Mouse (Mus musculus): ENCODE results near the gene Adamts1. TPM values are rescaled to one million over a fixed set of nuclear protein-coding genes. Genes with fewer than 3 reads are reported as not detected.

Adamts1 gene
- polyA plus RNA-seq (2015; fragmentation: Nextera tagmentation; extraction: Ambion mirVana) = 35.1 and 37.2 TPM in 2 replicates

DNA sequence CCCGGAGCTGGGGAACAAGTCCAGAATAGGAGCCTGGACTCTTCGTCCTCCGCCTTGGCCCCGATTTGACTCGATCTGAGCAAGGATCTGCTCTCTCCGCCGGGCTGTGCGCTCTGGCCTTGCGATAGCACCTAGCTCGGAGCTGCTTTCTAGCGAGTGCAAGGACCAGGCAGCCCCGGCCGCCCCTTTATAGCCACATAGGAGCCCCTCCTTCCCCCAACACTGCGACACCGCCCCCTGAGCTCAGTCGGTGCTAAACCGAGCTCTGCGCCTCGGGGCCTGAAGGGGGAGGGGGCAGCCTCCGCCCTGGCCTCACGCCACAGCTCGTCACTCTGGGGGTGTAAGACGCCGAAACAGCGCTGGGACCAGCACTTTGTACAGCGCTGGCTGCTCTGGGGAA, at the start of gene Adamts1:
Gene Adamts1, minus strand, starts transcription at position 160 of the 400 bp plus-strand sequence.
- ATAC-seq (ENCODE audit: insufficient read depth, low FRiP score) = peak; percentile 87
- H3K4me2 ChIP-seq (ENCODE audit: low read depth, low read length) = peak within 1 kb of the TSS; percentile 84
- H3K4me1 ChIP-seq (ENCODE audit: control insufficient read depth, insufficient read depth, low read length) = peaks cover 8% of the 10 kb centered on the region
- H3K4me3 ChIP-seq (replicated peaks; ENCODE audit: low read length) = peak within 1 kb of the TSS; percentile 72
- peak within 1 kb of the TSS; percentile 98 for H3K27ac ChIP-seq (ENCODE audit: low read length)
- WGBS = under 1% methylated on average over 26 of the region's 26 CpGs
- H3K27me3 ChIP-seq (ENCODE audit: control insufficient read depth, insufficient read depth, low read length) = no peaks in the 10 kb centered on the region
- peaks cover 15% of the 10 kb centered on the region for H3K36me3 ChIP-seq (ENCODE audit: control insufficient read depth, insufficient read depth, low read length)
- no peaks in the 10 kb centered on the region for H3K9me3 ChIP-seq (replicated peaks; ENCODE audit: control insufficient read depth, low read length)
- H3K9ac ChIP-seq (ENCODE audit: low read length) = peak within 1 kb of the TSS; percentile 80

DNA sequence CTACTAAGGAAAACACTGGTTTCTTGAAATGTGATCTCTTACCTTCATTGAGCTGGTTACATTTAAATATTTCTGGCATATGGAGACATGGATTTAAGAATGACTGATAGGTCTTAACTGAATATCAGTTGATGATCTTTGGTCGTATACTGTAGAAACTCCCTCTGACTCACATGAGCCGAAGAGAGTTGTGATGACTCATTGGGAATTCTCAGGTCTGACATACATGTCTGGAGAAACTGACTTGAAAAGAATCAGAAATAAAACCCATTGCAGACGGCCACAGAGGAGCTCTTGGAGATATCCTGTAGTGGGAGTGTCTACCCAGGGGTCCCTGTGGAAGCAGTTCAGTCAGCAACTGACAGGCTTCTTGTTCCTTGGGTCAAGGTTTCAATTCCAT, 24.2 kb upstream of the Adamts1 start:
- Histone ChIP-seq H3K9me3 (replicated peaks; ENCODE audit: control insufficient read depth, low read length) (no peaks in the 10 kb centered on the region), H3K36me3 (ENCODE audit: control insufficient read depth, insufficient read depth, low read length) (no peaks in the 10 kb centered on the region), H3K9ac (ENCODE audit: low read length) (no peak overlapping the region), H3K27me3 (ENCODE audit: control insufficient read depth, insufficient read depth, low read length) (no peaks in the 10 kb centered on the region), H3K4me2 (ENCODE audit: low read depth, low read length) (no peak overlapping the region), H3K27ac (ENCODE audit: low read length) (no peak overlapping the region), H3K4me3 (replicated peaks; ENCODE audit: low read length) (no peak overlapping the region), H3K4me1 (ENCODE audit: control insufficient read depth, insufficient read depth, low read length) (no peaks in the 10 kb centered on the region)
- ATAC-seq (ENCODE audit: insufficient read depth, low FRiP score) = no peak
- WGBS = 69% methylated on average over 3 of the region's 3 CpGs

DNA sequence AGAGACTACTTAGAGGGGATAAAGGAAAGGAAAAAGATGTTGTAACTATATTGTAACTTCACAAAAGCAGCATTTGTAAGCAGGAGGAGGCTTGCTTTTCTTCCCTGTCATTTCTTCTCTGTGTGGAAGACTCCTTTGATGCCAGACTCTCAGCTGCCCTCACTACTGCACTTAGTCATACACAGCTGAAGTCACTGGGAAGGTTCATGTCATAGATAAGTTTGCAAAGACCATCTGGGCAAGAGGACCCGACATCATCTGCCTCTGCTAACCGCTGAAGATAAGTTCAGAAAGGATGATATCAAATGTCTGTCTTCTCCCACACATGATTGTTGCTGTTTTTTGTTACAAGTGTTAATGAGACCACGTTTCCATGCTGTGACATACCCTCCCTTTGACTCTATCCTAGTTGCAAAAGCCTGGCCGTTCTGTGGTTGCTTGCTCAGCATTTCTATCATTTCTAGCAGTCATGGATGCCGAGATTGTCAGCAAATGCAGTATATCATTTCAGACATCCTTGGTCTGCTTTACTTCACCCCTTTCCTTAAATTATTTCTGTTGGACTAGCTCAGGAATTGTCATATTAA, 19.5 kb upstream of the Adamts1 start:
- no peak overlapping the region for H3K9ac ChIP-seq (ENCODE audit: low read length)
- no peak for ATAC-seq (ENCODE audit: insufficient read depth, low FRiP score)
- H3K27ac ChIP-seq (ENCODE audit: low read length) = no peak overlapping the region
- WGBS = 58% methylated on average over 5 of the region's 5 CpGs
- no peak overlapping the region for H3K4me3 ChIP-seq (replicated peaks; ENCODE audit: low read length)
- H3K9me3 ChIP-seq (replicated peaks; ENCODE audit: control insufficient read depth, low read length) = no peaks in the 10 kb centered on the region
- H3K4me1 ChIP-seq (ENCODE audit: control insufficient read depth, insufficient read depth, low read length) = no peaks in the 10 kb centered on the region
- H3K4me2 ChIP-seq (ENCODE audit: low read depth, low read length) = no peak overlapping the region
- H3K27me3 ChIP-seq (ENCODE audit: control insufficient read depth, insufficient read depth, low read length) = no peaks in the 10 kb centered on the region
- H3K36me3 ChIP-seq (ENCODE audit: control insufficient read depth, insufficient read depth, low read length) = no peaks in the 10 kb centered on the region

DNA sequence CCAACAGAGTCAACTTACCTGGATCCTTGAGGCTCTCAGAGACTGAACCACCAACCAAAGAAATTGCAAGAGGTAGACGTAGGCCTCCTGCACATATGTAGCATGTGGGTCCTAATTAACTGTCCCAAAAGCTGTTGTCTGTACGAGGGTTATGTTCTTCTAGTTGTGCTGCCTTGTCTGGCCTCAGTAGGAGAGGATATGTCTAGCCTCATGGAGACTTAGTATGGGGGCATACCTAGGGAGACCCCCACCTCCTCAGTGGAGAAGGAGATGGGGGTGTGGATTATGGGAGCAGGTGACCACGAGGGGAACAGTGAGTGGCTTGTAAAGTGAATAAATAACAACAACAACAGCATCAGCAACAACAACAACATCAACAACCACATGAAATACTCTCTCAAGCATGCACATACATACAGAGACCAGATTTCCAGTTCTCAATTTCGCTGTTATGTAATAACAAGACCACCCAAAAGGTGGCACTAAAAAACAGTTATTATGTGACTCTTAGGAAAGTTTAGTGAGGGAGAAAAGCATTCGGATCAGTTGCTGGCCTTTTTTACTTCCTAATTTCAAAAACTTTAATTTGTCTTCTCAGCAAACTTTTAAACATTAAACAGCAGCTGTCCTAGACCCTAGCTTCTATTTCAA, 17.0 kb upstream of the Adamts1 start:
- no peaks in the 10 kb centered on the region for H3K36me3 ChIP-seq (ENCODE audit: control insufficient read depth, insufficient read depth, low read length)
- H3K27me3 ChIP-seq (ENCODE audit: control insufficient read depth, insufficient read depth, low read length) = no peaks in the 10 kb centered on the region
- WGBS = 55% methylated on average over 5 of the region's 5 CpGs
- no peak overlapping the region for H3K9ac ChIP-seq (ENCODE audit: low read length)
- ATAC-seq (ENCODE audit: insufficient read depth, low FRiP score) = no peak
- H3K4me2 ChIP-seq (ENCODE audit: low read depth, low read length) = no peak overlapping the region
- H3K4me3 ChIP-seq (replicated peaks; ENCODE audit: low read length) = no peak overlapping the region
- no peaks in the 10 kb centered on the region for H3K4me1 ChIP-seq (ENCODE audit: control insufficient read depth, insufficient read depth, low read length)
- no peaks in the 10 kb centered on the region for H3K9me3 ChIP-seq (replicated peaks; ENCODE audit: control insufficient read depth, low read length)
- no peak overlapping the region for H3K27ac ChIP-seq (ENCODE audit: low read length)

DNA sequence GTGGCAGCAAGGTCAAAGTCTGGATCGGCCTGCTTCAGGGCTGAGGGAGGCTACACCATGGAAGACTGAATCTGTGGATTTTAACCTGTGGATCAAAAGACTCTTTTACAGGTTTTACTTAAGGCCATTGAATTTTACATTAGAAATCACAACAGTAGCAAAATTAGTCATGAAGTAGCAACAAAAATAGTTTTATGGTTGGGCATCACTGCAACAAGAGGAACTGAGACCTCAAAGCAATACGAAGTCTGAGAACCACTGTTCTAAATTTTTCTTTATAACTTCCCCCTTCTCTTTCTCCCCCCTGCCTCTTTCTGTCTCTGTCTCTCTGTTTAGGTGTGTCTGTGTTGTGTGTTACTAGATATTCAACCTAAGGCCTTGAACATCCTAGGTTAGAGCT, 11.2 kb upstream of the Adamts1 start:
- no peak for ATAC-seq (ENCODE audit: insufficient read depth, low FRiP score)

DNA sequence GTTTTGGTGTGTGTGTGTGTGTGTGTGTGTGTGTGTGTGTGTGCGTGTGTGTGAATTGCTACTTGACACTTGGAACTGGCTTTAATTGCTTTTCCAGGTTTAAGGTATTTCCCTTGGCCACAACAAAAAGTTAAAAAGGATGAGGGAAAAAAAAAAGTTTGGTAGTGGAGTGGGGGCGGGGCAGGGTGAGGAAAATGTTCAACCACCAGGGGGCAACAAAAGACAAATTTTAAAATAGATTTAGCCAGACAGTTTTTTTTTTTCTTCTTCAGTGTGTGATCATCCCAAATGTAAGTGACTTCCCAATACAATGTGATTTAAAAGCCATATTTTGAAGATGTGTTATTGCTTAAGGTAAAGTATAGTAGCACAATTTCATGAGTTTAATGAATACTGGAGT, 4.7 kb upstream of the Adamts1 start:
- no peaks in the 10 kb centered on the region for H3K9me3 ChIP-seq (replicated peaks; ENCODE audit: control insufficient read depth, low read length)

More for the DNA sequence above, 11.2 kb upstream of the Adamts1 start:
- Histone ChIP-seq H3K9ac (ENCODE audit: low read length) (no peak overlapping the region), H3K4me1 (ENCODE audit: control insufficient read depth, insufficient read depth, low read length) (no peaks in the 10 kb centered on the region), H3K27ac (ENCODE audit: low read length) (no peak overlapping the region), H3K36me3 (ENCODE audit: control insufficient read depth, insufficient read depth, low read length) (no peaks in the 10 kb centered on the region), H3K4me2 (ENCODE audit: low read depth, low read length) (no peak overlapping the region), H3K4me3 (replicated peaks; ENCODE audit: low read length) (no peak overlapping the region), H3K9me3 (replicated peaks; ENCODE audit: control insufficient read depth, low read length) (no peaks in the 10 kb centered on the region), H3K27me3 (ENCODE audit: control insufficient read depth, insufficient read depth, low read length) (no peaks in the 10 kb centered on the region)
- 88% methylated on average over 2 of the region's 2 CpGs for WGBS

DNA sequence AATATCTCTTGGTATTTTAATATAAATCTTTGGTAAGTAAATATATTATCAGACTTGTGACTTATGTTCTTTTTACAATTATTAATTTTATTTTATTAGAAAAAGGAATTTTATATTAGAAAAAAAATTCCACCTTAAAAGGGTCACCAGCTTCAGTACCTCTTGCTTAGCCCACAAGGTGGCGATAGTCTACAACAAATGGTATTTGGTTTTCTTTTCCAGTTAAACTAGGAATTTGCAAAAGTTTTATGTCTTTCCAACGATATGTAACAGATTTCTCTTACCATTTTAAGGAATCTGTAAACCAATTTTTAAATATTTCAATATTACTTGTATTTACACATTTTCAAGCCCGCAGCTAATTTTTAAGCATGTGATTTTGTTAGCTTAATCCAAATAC, 4.2 kb upstream of the Adamts1 start:
- Histone ChIP-seq H3K9me3 (replicated peaks; ENCODE audit: control insufficient read depth, low read length) (no peaks in the 10 kb centered on the region), H3K4me1 (ENCODE audit: control insufficient read depth, insufficient read depth, low read length) (no peaks in the 10 kb centered on the region), H3K36me3 (ENCODE audit: control insufficient read depth, insufficient read depth, low read length) (no peaks in the 10 kb centered on the region), H3K4me3 (replicated peaks; ENCODE audit: low read length) (no peak overlapping the region), H3K4me2 (ENCODE audit: low read depth, low read length) (peak overlapping the region; percentile 34; the same call in 1 of the 2 replicates), H3K9ac (ENCODE audit: low read length) (no peak overlapping the region), H3K27ac (ENCODE audit: low read length) (no peak overlapping the region), H3K27me3 (ENCODE audit: control insufficient read depth, insufficient read depth, low read length) (no peaks in the 10 kb centered on the region)
- 13% methylated on average over 3 of the region's 3 CpGs for WGBS
- ATAC-seq (ENCODE audit: insufficient read depth, low FRiP score) = no peak

More for the DNA sequence above, 4.7 kb upstream of the Adamts1 start:
- Histone ChIP-seq H3K36me3 (ENCODE audit: control insufficient read depth, insufficient read depth, low read length) (no peaks in the 10 kb centered on the region), H3K4me2 (ENCODE audit: low read depth, low read length) (peak overlapping the region; percentile 34; the same call in 1 of the 2 replicates), H3K27me3 (ENCODE audit: control insufficient read depth, insufficient read depth, low read length) (no peaks in the 10 kb centered on the region), H3K4me1 (ENCODE audit: control insufficient read depth, insufficient read depth, low read length) (no peaks in the 10 kb centered on the region), H3K4me3 (replicated peaks; ENCODE audit: low read length) (no peak overlapping the region), H3K9ac (ENCODE audit: low read length) (no peak overlapping the region), H3K27ac (ENCODE audit: low read length) (no peak overlapping the region)
- 5% methylated on average over 2 of the region's 2 CpGs for WGBS
- no peak for ATAC-seq (ENCODE audit: insufficient read depth, low FRiP score)

DNA sequence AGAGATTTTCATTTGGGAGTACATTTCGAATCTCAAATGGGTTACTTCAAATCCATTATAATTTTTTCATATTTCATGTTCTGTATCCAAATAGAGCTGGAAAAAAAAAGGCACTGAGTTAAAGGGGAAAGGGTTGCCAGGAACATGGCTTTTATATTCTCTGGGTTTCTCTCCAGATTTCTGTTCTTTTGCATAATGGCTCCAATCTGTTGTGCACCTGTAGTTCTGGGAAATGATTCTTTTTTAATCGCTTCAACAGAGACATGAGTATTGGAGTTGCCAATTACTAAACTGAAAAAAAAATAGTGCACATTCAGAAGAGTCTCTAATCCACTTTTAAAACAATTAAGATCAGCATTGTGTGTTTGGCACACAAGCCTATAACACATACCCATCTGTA, 2.7 kb upstream of the Adamts1 start:
- no peak overlapping the region for H3K27ac ChIP-seq (ENCODE audit: low read length)
- H3K27me3 ChIP-seq (ENCODE audit: control insufficient read depth, insufficient read depth, low read length) = no peaks in the 10 kb centered on the region
- no peaks in the 10 kb centered on the region for H3K36me3 ChIP-seq (ENCODE audit: control insufficient read depth, insufficient read depth, low read length)
- H3K4me1 ChIP-seq (ENCODE audit: control insufficient read depth, insufficient read depth, low read length) = no peaks in the 10 kb centered on the region
- ATAC-seq (ENCODE audit: insufficient read depth, low FRiP score) = no peak
- no peaks in the 10 kb centered on the region for H3K9me3 ChIP-seq (replicated peaks; ENCODE audit: control insufficient read depth, low read length)
- H3K9ac ChIP-seq (ENCODE audit: low read length) = no peak overlapping the region
- H3K4me3 ChIP-seq (replicated peaks; ENCODE audit: low read length) = no peak overlapping the region
- 67% methylated on average over 2 of the region's 2 CpGs for WGBS
- H3K4me2 ChIP-seq (ENCODE audit: low read depth, low read length) = no peak overlapping the region

DNA sequence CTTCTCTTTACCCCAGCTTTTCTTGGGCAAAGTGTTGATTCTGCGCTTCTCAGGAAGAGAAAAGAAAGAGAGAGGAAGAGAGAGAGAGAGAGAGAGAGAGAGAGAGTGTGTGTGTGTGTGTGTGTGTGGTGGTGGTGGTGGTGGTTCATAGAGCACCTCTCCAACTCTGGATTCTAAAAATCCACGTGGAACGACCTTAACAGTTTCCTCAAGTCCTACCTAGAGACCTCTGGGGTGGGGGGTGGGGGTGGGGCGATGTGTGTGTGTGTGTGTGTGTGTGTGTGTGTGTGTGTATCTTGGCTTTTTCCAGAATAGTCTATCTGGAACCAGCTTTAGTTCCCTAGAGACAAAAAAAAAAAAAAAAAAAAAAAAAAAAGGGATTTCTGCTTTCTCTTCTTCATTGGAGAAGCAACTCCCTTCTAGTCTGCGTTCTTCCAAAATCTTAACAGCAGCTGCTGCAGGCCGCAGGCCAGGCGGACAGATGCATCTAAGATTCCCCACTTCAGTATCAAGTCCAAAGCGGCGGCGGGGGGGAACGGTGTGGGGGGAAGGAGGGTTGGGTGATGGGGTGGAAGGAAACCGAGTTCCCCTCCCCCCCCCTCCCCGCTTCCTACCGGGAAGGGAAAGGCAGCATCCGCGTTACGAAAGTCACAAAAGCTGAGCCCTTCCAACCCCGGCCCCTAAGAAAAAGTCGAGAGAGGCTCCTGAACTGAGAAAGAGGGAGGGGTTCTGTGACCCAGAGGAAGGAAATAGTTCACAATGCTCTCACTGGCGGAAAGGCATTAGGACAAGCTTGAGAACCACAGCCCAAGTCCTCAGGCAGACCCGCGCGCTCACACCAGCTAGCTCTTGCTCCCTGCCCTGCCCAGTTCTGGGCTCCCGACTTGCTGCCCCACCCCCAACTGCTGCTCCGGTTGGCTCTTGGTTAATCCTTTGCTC, 969 bp upstream of the Adamts1 start:
- no peaks in the 10 kb centered on the region for H3K9me3 ChIP-seq (replicated peaks; ENCODE audit: control insufficient read depth, low read length)
- H3K9ac ChIP-seq (ENCODE audit: low read length) = peak overlapping the region; percentile 80
- H3K4me2 ChIP-seq (ENCODE audit: low read depth, low read length) = peak overlapping the region; percentile 84
- H3K4me3 ChIP-seq (replicated peaks; ENCODE audit: low read length) = peak overlapping the region; percentile 72
- peak overlapping the region; percentile 98 for H3K27ac ChIP-seq (ENCODE audit: low read length)
- WGBS = under 1% methylated on average over 25 of the region's 25 CpGs
- peaks cover 8% of the 10 kb centered on the region for H3K4me1 ChIP-seq (ENCODE audit: control insufficient read depth, insufficient read depth, low read length)
- ATAC-seq (ENCODE audit: insufficient read depth, low FRiP score) = peak; percentile 44
- no peaks in the 10 kb centered on the region for H3K27me3 ChIP-seq (ENCODE audit: control insufficient read depth, insufficient read depth, low read length)
- H3K36me3 ChIP-seq (ENCODE audit: control insufficient read depth, insufficient read depth, low read length) = peaks cover 7% of the 10 kb centered on the region
